Mouse (Mus musculus) forebrain, embryonic 16.5 days (tissue): ENCODE measurements around the gene Tspan10. TPM values are rescaled to one million over a fixed set of nuclear protein-coding genes. Genes with fewer than 3 reads are reported as not detected.

ENCODE experiments used
- ATAC-seq: fragments of 200-750 bp; cut with Nextera tagmentation; 2 replicates; pipeline ENCODE4 v1.8.0; 2017; ENCODE audit warnings: mild to moderate bottlenecking, moderate library complexity
- H3K27ac ChIP-seq: fragments of 300-500 bp; sonication (generic); 2 replicates; pipeline ENCODE4 v1.5.1; 2014; ENCODE audit warnings: low read length, control low read depth
- H3K27me3 ChIP-seq: fragments of 300-500 bp; sonication (generic); replicated peaks from 2 replicates; pipeline ENCODE4 v1.6.1; 2014; ENCODE audit warnings: low read length; ENCODE audit not compliant: control insufficient read depth, insufficient read depth
- H3K36me3 ChIP-seq: fragments of 300-500 bp; sonication (generic); 2 replicates; pipeline ENCODE4 v1.6.1; 2014; ENCODE audit not compliant: control insufficient read depth, insufficient read depth
- H3K4me1 ChIP-seq: fragments of 300-500 bp; sonication (generic); replicated peaks from 2 replicates; pipeline ENCODE4 v1.6.1; 2014; ENCODE audit warnings: low read length; ENCODE audit not compliant: control insufficient read depth, insufficient read depth
- H3K4me2 ChIP-seq: fragments of 300-500 bp; sonication (generic); 2 replicates; pipeline ENCODE4 v1.6.1; 2014; ENCODE audit warnings: mild to moderate bottlenecking, low read length, control low read depth
- H3K4me3 ChIP-seq: fragments of 300-500 bp; sonication (generic); replicated peaks from 2 replicates; pipeline ENCODE4 v1.5.1; 2014; ENCODE audit warnings: mild to moderate bottlenecking, low read length, control low read depth
- H3K9ac ChIP-seq: fragments of 300-500 bp; sonication (generic); replicated peaks from 2 replicates; pipeline ENCODE4 v1.6.1; 2014; ENCODE audit warnings: low read depth, low read length, control low read depth
- H3K9me3 ChIP-seq: fragments of 300-500 bp; sonication (generic); 2 replicates; pipeline ENCODE4 v1.6.1; 2016; ENCODE audit warnings: low read length; ENCODE audit not compliant: control insufficient read depth
- WGBS: fragments of 180-500 bp; shearing (Covaris S2); extraction: QIAGEN DNeasy Blood & Tissue Kit; methylation state at CpG from one replicate; pipeline ENCODE4 v1.1.7; 2014; 5-methylcytosine and 5-hydroxymethylcytosine counted together
- polyA plus RNA-seq: library from polyadenylated mRNA; unstranded; fragments of >200 nt; fragmentation: Nextera tagmentation; extraction: Ambion mirVana; gene quantifications from 2 replicates; pipeline ENCODE4 v1.2.1, GENCODE M21; 2015

Gene Tspan10
- polyA plus RNA-seq, 1 experiment from 2014 or later: not detected

DNA sequence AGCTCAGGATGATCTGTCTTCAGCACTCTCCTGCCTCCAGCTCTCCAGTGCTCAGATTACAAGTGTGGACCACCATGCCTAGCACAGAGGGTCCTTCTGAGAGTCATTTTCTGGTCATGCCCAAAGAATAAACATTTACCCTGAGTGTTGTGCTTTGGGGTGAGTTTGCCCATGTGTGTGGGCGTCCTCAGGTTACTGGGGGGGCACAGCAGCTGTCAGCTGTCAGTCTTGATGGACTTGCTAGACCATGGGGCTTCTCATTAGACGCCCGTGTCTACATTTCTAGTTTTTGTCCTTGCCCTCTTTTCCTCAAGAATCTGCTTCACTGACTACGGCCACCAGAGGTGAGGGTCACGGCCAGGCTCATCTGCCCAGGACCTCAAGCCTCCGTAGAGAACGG, 4.7 kb downstream of the Tspan10 start:
- ATAC-seq: no peak
- H3K4me3 ChIP-seq: no peak overlapping the region
- 83% methylated on average over 7 of the region's 7 CpGs for WGBS

DNA sequence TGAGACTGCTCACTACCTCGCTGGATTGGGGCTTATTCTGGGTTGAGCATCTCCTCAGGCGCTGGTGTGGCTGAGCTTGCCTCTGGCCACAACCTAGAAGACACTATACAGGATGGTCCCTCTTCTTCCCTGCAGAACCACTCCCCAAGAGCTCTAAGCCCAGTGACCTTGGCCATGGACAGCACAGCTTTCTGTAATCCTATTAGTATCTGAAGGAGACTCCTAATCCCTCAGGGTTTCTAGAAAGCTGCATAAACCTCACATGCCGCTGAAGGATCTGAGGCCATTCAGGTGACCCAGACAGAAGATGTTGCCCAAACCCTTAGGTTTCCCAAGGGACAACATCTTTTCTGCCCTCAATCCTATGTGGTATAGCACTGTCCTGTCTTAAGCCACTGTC, 9.8 kb downstream of the Tspan10 start:
- peaks cover 6% of the 10 kb centered on the region for H3K4me1 ChIP-seq
- no peak overlapping the region for H3K27ac ChIP-seq
- H3K27me3 ChIP-seq: no peaks in the 10 kb centered on the region
- WGBS: 58% methylated on average over 3 of the region's 3 CpGs
- ATAC-seq: no peak
- H3K4me2 ChIP-seq: no peak overlapping the region
- H3K9me3 ChIP-seq: no peaks in the 10 kb centered on the region
- H3K36me3 ChIP-seq: no peaks in the 10 kb centered on the region
- no peak overlapping the region for H3K9ac ChIP-seq
- H3K4me3 ChIP-seq: no peak overlapping the region

More for the DNA sequence above, 4.7 kb downstream of the Tspan10 start:
- Histone ChIP-seq H3K9me3 (no peaks in the 10 kb centered on the region), H3K36me3 (no peaks in the 10 kb centered on the region), H3K4me2 (no peak overlapping the region), H3K9ac (no peak overlapping the region), H3K27ac (no peak overlapping the region), H3K4me1 (no peaks in the 10 kb centered on the region), H3K27me3 (no peaks in the 10 kb centered on the region)

DNA sequence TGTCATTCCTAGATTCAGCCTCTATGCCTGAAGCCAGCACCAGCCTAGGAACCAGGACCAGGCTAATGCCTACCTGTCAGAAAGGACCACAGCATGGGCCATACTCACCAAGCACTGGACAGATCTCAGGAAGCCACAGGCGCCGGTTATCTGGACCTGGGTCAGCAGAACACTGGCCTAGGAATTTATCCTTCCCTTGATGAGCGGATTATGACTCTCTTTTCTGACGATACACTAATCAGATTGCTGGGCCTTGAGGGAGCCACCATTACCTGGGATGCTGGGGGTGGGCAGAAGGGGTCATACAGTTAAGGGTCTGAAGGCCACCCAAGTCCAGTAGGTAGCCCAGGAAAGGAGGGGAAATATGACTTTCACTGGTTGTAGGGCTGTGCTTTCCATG, 10.9 kb downstream of the Tspan10 start, which contains the start of gene Pde6g:
Gene Pde6g, minus strand, starts transcription at position 195 of the 400 bp plus-strand sequence.
- H3K9ac ChIP-seq: no peak within 1 kb of the TSS
- 93% methylated on average over 4 of the region's 4 CpGs for WGBS
- H3K4me3 ChIP-seq: no peak within 1 kb of the TSS
- no peak within 1 kb of the TSS for H3K27ac ChIP-seq
- H3K36me3 ChIP-seq: no peaks in the 10 kb centered on the region
- peaks cover 10% of the 10 kb centered on the region for H3K4me1 ChIP-seq
- no peaks in the 10 kb centered on the region for H3K9me3 ChIP-seq
- no peak within 1 kb of the TSS for H3K4me2 ChIP-seq
- no peak for ATAC-seq
- H3K27me3 ChIP-seq: no peaks in the 10 kb centered on the region

DNA sequence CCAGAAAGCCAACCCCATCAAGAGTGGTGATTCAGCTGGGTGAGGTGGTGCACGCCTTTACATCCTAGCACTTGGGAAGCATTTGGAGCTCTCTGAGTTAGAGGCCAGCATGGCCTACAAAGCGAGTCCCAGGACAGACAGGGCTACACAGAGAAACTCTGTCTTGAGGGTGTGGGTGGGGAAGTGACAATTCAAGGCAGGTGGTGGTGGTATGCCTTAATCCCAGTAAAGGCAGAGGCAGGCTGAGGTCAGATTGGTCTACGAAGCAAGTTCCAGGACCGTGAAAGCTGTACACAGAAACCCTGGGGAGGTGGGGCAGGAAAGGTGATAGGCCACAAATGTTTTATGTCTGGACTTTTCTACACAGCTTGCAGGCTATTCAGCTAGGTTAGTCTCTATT, 12.5 kb downstream of the Tspan10 start:
- Histone ChIP-seq H3K9me3 (no peaks in the 10 kb centered on the region), H3K4me3 (no peak overlapping the region), H3K9ac (no peak overlapping the region), H3K4me1 (peaks cover 22% of the 10 kb centered on the region), H3K27ac (no peak overlapping the region), H3K4me2 (no peak overlapping the region), H3K36me3 (no peaks in the 10 kb centered on the region), H3K27me3 (no peaks in the 10 kb centered on the region)
- WGBS: 95% methylated on average over 4 of the region's 4 CpGs
- no peak for ATAC-seq

DNA sequence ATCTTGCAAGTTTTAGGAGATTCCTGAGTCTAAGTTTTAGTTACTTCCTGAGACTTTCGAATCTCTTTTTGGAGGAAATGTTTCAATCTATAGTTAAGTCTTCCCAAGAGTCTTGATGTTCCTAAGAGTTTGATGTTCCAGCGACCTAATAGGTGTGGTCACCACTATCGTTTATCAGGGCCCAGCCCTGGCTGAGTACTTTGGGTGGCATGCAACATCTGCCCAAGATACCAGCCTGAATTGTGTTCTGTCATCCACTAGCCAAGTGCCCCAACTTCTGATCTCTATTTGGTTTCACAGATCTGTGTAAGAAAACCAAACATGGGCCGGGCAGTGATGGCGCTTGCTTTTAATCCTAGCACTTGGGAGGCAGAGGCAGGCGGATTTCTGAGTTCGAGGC, 13.0 kb downstream of the Tspan10 start:
- WGBS: 96% methylated on average over 7 of the region's 7 CpGs
- no peaks in the 10 kb centered on the region for H3K36me3 ChIP-seq
- no peak for ATAC-seq
- H3K27ac ChIP-seq: no peak overlapping the region
- no peak overlapping the region for H3K9ac ChIP-seq
- H3K4me3 ChIP-seq: no peak overlapping the region
- H3K4me1 ChIP-seq: peaks cover 22% of the 10 kb centered on the region
- no peaks in the 10 kb centered on the region for H3K27me3 ChIP-seq
- H3K9me3 ChIP-seq: no peaks in the 10 kb centered on the region
- no peak overlapping the region for H3K4me2 ChIP-seq

DNA sequence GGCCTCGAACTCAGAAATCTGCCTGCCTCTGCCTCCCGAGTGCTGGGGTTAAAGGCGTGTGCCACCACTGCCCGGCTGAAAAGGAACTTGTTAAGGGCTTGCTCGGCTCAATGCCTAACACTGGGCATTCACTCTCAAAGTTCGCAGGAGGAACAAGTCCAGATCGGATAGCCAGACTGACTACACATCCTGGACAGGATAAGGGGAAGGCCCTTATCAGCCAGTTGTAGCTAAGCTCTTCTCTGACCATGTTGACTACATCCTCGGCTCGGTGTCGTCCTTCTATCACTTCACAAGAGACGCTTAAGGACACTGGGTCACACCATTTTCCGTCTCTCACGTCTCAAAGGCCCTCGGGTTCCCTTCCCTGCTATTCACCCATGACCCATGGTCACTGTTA, 14.9 kb downstream of the Tspan10 start:
- no peaks in the 10 kb centered on the region for H3K27me3 ChIP-seq
- peak overlapping the region; percentile 97 for H3K4me3 ChIP-seq
- H3K9me3 ChIP-seq: no peaks in the 10 kb centered on the region
- peak overlapping the region; percentile 80 for H3K27ac ChIP-seq
- ATAC-seq: no peak
- peak overlapping the region; percentile 99 for H3K9ac ChIP-seq
- WGBS: 36% methylated on average over 14 of the region's 14 CpGs
- peak overlapping the region; percentile 98 for H3K4me2 ChIP-seq
- H3K4me1 ChIP-seq: peaks cover 22% of the 10 kb centered on the region
- peaks cover 8% of the 10 kb centered on the region for H3K36me3 ChIP-seq

DNA sequence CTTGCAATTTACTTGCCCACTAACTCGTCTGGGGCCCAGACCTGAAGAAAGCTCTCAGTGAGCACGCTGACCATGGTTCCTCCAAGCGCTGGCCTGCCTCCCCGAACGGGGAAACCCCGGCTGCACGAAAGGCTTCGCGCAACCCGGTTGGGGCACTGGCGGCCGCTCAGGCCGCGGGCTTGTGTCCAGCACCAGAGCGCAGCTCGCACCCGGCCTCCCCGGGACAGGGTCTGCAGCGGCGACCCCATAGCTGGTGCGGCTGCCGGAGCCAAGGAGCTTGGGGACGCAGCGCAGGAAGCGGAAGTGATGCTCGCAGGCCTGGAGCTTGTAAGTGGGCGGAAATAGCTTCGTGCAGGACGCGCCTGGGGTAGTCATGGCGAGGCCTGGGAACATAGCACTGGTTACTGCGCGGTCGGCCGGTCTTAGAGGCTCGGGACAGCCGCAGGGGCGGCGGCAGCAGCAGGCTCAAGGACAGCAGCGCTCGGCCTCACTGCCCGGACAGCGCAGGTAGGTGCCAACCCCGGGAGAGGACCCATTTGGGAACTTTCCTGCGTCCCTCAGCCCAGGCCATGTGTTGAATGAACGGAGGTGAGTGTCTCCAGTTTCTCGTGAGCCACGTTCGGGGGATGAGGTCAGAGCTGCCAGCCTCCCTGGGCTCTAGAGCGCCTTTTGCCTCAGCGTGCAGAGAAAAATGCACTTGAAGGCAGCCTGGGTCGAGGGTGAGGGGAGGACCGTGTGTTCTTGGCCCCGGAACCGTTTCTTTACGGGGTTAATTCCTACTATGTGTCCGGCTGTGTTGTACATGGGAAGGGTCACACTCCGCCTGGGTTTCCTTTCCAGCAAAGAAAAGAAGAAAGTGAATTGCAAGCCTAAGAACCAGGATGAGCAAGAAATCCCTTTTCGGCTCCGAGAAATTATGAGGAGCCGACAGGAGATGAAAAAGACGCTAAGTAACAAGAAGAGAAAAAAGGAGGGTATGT, 15.6 kb downstream of the Tspan10 start, which contains the start of the genes Oxld1 and Ccdc137:
Gene Oxld1, minus strand, starts transcription at position 297 of the 980 bp plus-strand sequence.
Gene Ccdc137, plus strand, starts transcription at position 344 of the 980 bp plus-strand sequence.
- peaks cover 10% of the 10 kb centered on the region for H3K36me3 ChIP-seq
- H3K9me3 ChIP-seq: no peaks in the 10 kb centered on the region
- peak; percentile 96 for ATAC-seq
- H3K4me2 ChIP-seq: peak within 1 kb of the TSS; percentile 98
- WGBS: 5% methylated on average over 62 of the region's 62 CpGs
- peak within 1 kb of the TSS; percentile 80 for H3K27ac ChIP-seq
- H3K9ac ChIP-seq: peak within 1 kb of the TSS; percentile 99
- H3K4me1 ChIP-seq: peaks cover 22% of the 10 kb centered on the region
- peak within 1 kb of the TSS; percentile 97 for H3K4me3 ChIP-seq
- no peaks in the 10 kb centered on the region for H3K27me3 ChIP-seq

DNA sequence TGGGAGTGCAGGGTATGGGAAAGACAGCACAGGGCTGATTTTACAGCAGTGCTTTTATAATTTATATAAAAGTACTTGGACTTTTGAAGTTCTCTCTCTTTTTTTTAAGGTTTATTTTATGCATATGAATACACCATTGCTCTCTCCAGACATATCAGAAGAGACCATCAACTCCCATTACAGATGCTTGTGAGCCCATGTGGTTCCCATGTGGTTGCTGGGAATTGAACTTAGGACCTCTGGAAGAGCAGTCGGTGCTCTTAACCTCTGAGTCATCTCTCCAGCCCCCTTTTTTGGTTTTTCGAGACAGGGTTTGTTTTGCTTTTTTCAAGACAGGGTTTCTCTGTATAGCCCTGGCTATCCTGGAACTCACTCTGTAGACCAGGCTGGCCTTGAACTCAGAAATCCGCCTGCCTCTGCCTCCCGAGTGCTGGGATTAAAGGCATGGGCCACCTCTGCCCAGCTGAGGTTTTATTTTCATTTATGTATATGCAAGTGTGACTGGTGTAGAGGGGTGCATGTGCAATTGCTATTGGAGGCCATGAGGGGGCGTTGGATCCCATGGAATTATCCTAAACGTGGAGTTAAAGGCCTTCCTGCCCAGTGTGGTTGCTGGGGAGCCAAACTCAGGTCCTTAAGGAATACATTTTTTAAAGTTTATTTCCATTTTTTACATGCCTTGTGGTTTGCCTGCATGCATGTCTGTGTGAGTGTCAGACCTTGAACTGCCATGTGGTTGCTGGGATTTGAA, 16.6 kb downstream of the Tspan10 start:
- no peaks in the 10 kb centered on the region for H3K9me3 ChIP-seq
- peaks cover 12% of the 10 kb centered on the region for H3K36me3 ChIP-seq
- peaks cover 22% of the 10 kb centered on the region for H3K4me1 ChIP-seq
- peak overlapping the region; percentile 97 for H3K4me3 ChIP-seq
- H3K9ac ChIP-seq: peak overlapping the region; percentile 99; the same call in 1 of the 2 replicates
- no peaks in the 10 kb centered on the region for H3K27me3 ChIP-seq
- ATAC-seq: no peak
- H3K27ac ChIP-seq: no peak overlapping the region
- 69% methylated on average over 6 of the region's 6 CpGs for WGBS
- peak overlapping the region; percentile 98 for H3K4me2 ChIP-seq

DNA sequence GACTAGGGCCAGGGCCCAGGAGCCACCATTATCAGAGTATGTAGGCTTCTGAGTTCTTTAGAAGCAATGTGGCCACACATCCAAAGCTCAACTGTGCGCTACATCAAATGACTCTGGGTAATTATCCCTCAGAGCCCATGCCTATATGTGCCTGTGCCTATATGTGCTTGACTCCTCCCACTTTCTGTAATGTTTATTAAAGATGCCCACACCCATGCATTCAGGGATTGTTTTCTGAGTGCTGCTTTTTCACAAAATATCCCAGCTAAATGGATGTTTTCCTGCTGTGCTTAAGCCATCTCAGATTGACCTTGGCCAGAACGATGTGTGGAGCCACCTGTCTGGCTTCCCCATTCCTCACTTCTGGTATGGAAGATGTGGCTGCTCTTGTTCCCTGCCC, 21.1 kb downstream of the Tspan10 start:
- H3K9me3 ChIP-seq: no peaks in the 10 kb centered on the region
- 84% methylated on average over 2 of the region's 2 CpGs for WGBS
- no peaks in the 10 kb centered on the region for H3K27me3 ChIP-seq
- no peak overlapping the region for H3K4me2 ChIP-seq
- peaks cover 30% of the 10 kb centered on the region for H3K4me1 ChIP-seq
- ATAC-seq: no peak
- no peak overlapping the region for H3K9ac ChIP-seq
- H3K36me3 ChIP-seq: peaks cover 13% of the 10 kb centered on the region
- H3K27ac ChIP-seq: no peak overlapping the region
- H3K4me3 ChIP-seq: no peak overlapping the region
